Mouse (Mus musculus) intestine, postnatal 0 days (tissue): ENCODE measurements around the gene 9130213A22Rik. TPM values are rescaled to one million over a fixed set of nuclear protein-coding genes. Genes with fewer than 3 reads are reported as not detected.

Source experiments
- ATAC-seq: fragments of 200-750 bp; cut with Nextera tagmentation; 2 replicates; pipeline ENCODE4 v1.8.0; 2017; ENCODE audit warnings: mild to moderate bottlenecking, moderate TSS enrichment, moderate library complexity
- H3K27ac ChIP-seq: fragments of 300-500 bp; sonication (generic); 2 replicates; pipeline ENCODE4 v1.5.1; 2014; ENCODE audit warnings: mild to moderate bottlenecking, low read depth, low read length, moderate library complexity
- H3K27me3 ChIP-seq: fragments of 300-500 bp; sonication (generic); replicated peaks from 2 replicates; pipeline ENCODE4 v1.6.1; 2014; ENCODE audit warnings: low read length, mixed read lengths; ENCODE audit not compliant: control insufficient read depth, insufficient read depth
- H3K36me3 ChIP-seq: fragments of 300-500 bp; sonication (generic); 2 replicates; pipeline ENCODE4 v1.6.1; 2014; ENCODE audit warnings: mild to moderate bottlenecking, moderate library complexity; ENCODE audit not compliant: control insufficient read depth, insufficient read depth
- H3K4me1 ChIP-seq: fragments of 300-500 bp; sonication (generic); replicated peaks from 2 replicates; pipeline ENCODE4 v1.6.1; 2014; ENCODE audit warnings: antibody characterized with exemption, low read length, mixed read lengths; ENCODE audit not compliant: control insufficient read depth, insufficient read depth
- H3K4me2 ChIP-seq: fragments of 300-500 bp; sonication (generic); replicated peaks from 2 replicates; pipeline ENCODE4 v1.6.1; 2014; ENCODE audit warnings: low read depth, mild to moderate bottlenecking, moderate library complexity
- H3K4me3 ChIP-seq: fragments of 300-500 bp; sonication (generic); 2 replicates; pipeline ENCODE4 v1.5.1; 2014; ENCODE audit warnings: low read depth, low read length
- H3K9ac ChIP-seq: fragments of 300-500 bp; sonication (generic); 2 replicates; pipeline ENCODE4 v1.6.1; 2014; ENCODE audit warnings: mild to moderate bottlenecking, low read depth, low read length
- H3K9me3 ChIP-seq: fragments of 300-500 bp; sonication (generic); 2 replicates; pipeline ENCODE4 v1.6.1; 2016; ENCODE audit warnings: mixed run types; ENCODE audit not compliant: control insufficient read depth
- CTCF ChIP-seq: sonication (generic); IDR thresholded peaks from 2 replicates; pipeline ENCODE4 v1.5.1; 2016; ENCODE audit warnings: low read depth, mild to moderate bottlenecking, control low read depth, antibody characterized with exemption, moderate library complexity
- WGBS: fragments of 180-500 bp; shearing (Covaris S2); extraction: QIAGEN DNeasy Blood & Tissue Kit; methylation state at CpG from one replicate; pipeline ENCODE4 v1.1.7; 2014; 5-methylcytosine and 5-hydroxymethylcytosine counted together
- polyA plus RNA-seq: library from polyadenylated mRNA; unstranded; fragments of >200 nt; fragmentation: Nextera tagmentation; extraction: Ambion mirVana; gene quantifications from 2 replicates; pipeline ENCODE4 v1.2.1, GENCODE M21; 2015

The 9130213A22Rik gene
- polyA plus RNA-seq, 1 experiment from 2014 or later = 0.12 TPM

GRCm38 (mm10) chr11:69125852-69125918, 3.3 kb upstream of the 9130213A22Rik start, which contains the start of gene Aloxe3:
Gene Aloxe3 (plus strand): TSS chr11:69125896.
- Histone ChIP-seq H3K27me3 (peaks cover 7% of the 10 kb centered on the region; the same call in 1 of the 2 replicates), H3K27ac (peak within 1 kb of the TSS; percentile 70), H3K9me3 (no peaks in the 10 kb centered on the region), H3K4me2 (peak within 1 kb of the TSS; percentile 90), H3K9ac (peak within 1 kb of the TSS; percentile 40), H3K36me3 (no peaks in the 10 kb centered on the region), H3K4me3 (peak within 1 kb of the TSS; percentile 65), H3K4me1 (0 out of 2 replicates have a peak, but pooled peaks cover 6% of the 10 kb centered on the region)
- no peak for TF ChIP-seq CTCF
- 4% methylated on average over 3 of the region's 3 CpGs for WGBS
- ATAC-seq = no peak

GRCm38 (mm10) chr11:69125041-69125851, 2.9 kb upstream of the 9130213A22Rik start:
- no peaks in the 10 kb centered on the region for H3K9me3 ChIP-seq
- H3K27me3 ChIP-seq = peaks cover 7% of the 10 kb centered on the region; the same call in 1 of the 2 replicates
- H3K4me1 ChIP-seq = 0 out of 2 replicates have a peak, but pooled peaks cover 10% of the 10 kb centered on the region
- peak overlapping the region; percentile 70 for H3K27ac ChIP-seq
- peak overlapping the region; percentile 90 for H3K4me2 ChIP-seq
- peak overlapping the region; percentile 65 for H3K4me3 ChIP-seq
- peak; percentile 73 for TF ChIP-seq CTCF
- ATAC-seq = peak; percentile 46
- WGBS = 0% methylated on average over 24 of the region's 24 CpGs
- H3K36me3 ChIP-seq = no peaks in the 10 kb centered on the region
- H3K9ac ChIP-seq = peak overlapping the region; percentile 40

GRCm38 (mm10) chr11:69124498-69124847, 2.1 kb upstream of the 9130213A22Rik start:
- WGBS = 0% methylated on average over 3 of the region's 3 CpGs
- H3K4me1 ChIP-seq = 0 out of 2 replicates have a peak, but pooled peaks cover 12% of the 10 kb centered on the region
- H3K9me3 ChIP-seq = no peaks in the 10 kb centered on the region
- H3K9ac ChIP-seq = no peak overlapping the region
- H3K4me3 ChIP-seq = no peak overlapping the region; the same call in 1 of the 2 replicates
- 0 out of 2 replicates have a peak overlapping the region, but pooled peaks have one; percentile 87 for H3K27ac ChIP-seq
- TF ChIP-seq CTCF = no peak
- peak overlapping the region; percentile 93; the same call in 1 of the 2 replicates for H3K4me2 ChIP-seq
- ATAC-seq = peak; percentile 52
- H3K36me3 ChIP-seq = no peaks in the 10 kb centered on the region
- peaks cover 7% of the 10 kb centered on the region; the same call in 1 of the 2 replicates for H3K27me3 ChIP-seq

- TF ChIP-seq CTCF = no peak
- Histone ChIP-seq H3K9me3 (no peaks in the 10 kb centered on the region), H3K9ac (peak overlapping the region; percentile 34; the same call in 1 of the 2 replicates), H3K27ac (peak overlapping the region; percentile 87), H3K27me3 (peaks cover 7% of the 10 kb centered on the region; the same call in 1 of the 2 replicates), H3K4me3 (peak overlapping the region; percentile 53), H3K36me3 (no peaks in the 10 kb centered on the region), H3K4me2 (peak overlapping the region; percentile 93), H3K4me1 (0 out of 2 replicates have a peak, but pooled peaks cover 12% of the 10 kb centered on the region)
- WGBS = under 1% methylated on average over 31 of the region's 31 CpGs
- peak; percentile 71 for ATAC-seq
Observed at GRCm38 (mm10) chr11:69123693-69124497, 1.5 kb upstream of the 9130213A22Rik start.

GRCm38 (mm10) chr11:69123056-69123692, 785 bp upstream of the 9130213A22Rik start:
- Histone ChIP-seq H3K27ac (peak overlapping the region; percentile 87), H3K4me3 (peak overlapping the region; percentile 53), H3K9me3 (no peaks in the 10 kb centered on the region), H3K4me2 (peak overlapping the region; percentile 93), H3K9ac (peak overlapping the region; percentile 53), H3K36me3 (no peaks in the 10 kb centered on the region), H3K4me1 (0 out of 2 replicates have a peak, but pooled peaks cover 12% of the 10 kb centered on the region), H3K27me3 (peaks cover 7% of the 10 kb centered on the region; the same call in 1 of the 2 replicates)
- peak; percentile 49 for TF ChIP-seq CTCF
- under 1% methylated on average over 29 of the region's 29 CpGs for WGBS
- ATAC-seq = 0 out of 2 replicates have a peak, but pooled peaks have one; percentile 22
